Comparison of ENCODE assay signal across 7 mouse cellular contexts in the genomic region with DNA sequence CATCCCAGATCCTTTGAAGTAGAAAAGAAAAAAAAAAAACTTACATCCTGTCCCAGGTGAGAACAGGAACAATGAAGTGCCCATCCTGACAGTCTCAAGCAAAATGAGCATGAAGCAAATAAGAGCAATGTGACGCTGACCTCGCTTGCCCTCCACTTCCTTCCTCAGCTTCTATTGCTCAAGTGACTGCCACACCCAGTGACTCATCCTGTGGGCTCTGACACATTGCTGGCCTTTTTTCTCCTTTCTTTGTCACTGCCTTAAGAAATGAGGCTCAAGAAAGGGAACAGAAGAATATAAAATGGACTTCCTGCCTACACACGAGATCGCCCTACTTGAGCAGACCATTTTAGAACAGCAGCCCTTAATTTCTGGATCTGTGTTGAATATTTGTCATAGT. TPM values are rescaled to one million over a fixed set of nuclear protein-coding genes. Genes with fewer than 3 reads are reported as not detected.
DNase-seq lines count a peak whose midpoint lies in the region.

No protein-coding gene starts in this region.

- peak; percentile 12 for DNase-seq in CD4-positive, CD25-positive, alpha-beta regulatory T cell, adult 2 months (ENCODE audit: low read depth, low spot score)
- DNase-seq in R1 (ENCODE audit: low read depth, low spot score): peak; percentile 68
- peak; percentile 77 for DNase-seq in heart, adult 8-10 months (ENCODE audit: low spot score)
- DNase-seq in lung, postnatal 10 days: peak; percentile 54
- DNase-seq in testis, postnatal 10 days (ENCODE audit: low spot score): no peak
- DNase-seq in ovary, adult 18-20 months (ENCODE audit: low spot score): no peak
- DNase-seq in frontal cortex, postnatal 36 days (ENCODE audit: low spot score in 2 of 2): no peak

RNA-seq across cellular contexts. Expression of gene Pid1, which starts 42.9 kb away (rescaled TPM):
- total RNA-seq in heart, adult 8-10 months (2022): 1 to 10 TPM; 6.3 to 8.1 (median 6.5) TPM

Comparison
In these comparisons a context has a peak if more than half of its experiments do, and no peak if none do; other contexts are left out.
1. DNase-seq: peak in CD4-positive, CD25-positive, alpha-beta regulatory T cell, adult 2 months (single experiment), R1 (single experiment), heart, adult 8-10 months (single experiment) and lung, postnatal 10 days (single experiment); none in testis, postnatal 10 days (single experiment), ovary, adult 18-20 months (single experiment) and frontal cortex, postnatal 36 days (0 of 2).